Mouse (Mus musculus) cerebellum, adult 2 months (tissue): ENCODE data around the gene Gm10401. TPM values are rescaled to one million over a fixed set of nuclear protein-coding genes. Genes with fewer than 3 reads are reported as not detected.

ENCODE experiments used
- DNase-seq, 2 experiments: peaks; one replicate each; pipeline ENCODE4 v3.0.0; 2021
- H3K27ac ChIP-seq: fragments of 200-500 bp; 2 replicates; pipeline ENCODE4 v1.5.1; 2012; ENCODE audit warnings: low read length, control low read depth, inconsistent platforms; ENCODE audit not compliant: insufficient read depth
- H3K27me3 ChIP-seq: fragments of 200-500 bp; 2 replicates; pipeline ENCODE4 v1.6.1; 2012; ENCODE audit warnings: inconsistent platforms, mild to moderate bottlenecking, low read length, moderate library complexity; ENCODE audit not compliant: control insufficient read depth, insufficient read depth
- H3K4me1 ChIP-seq: fragments of 200-500 bp; 2 replicates; pipeline ENCODE4 v1.6.1; 2011; ENCODE audit warnings: low read length; ENCODE audit not compliant: control insufficient read depth, insufficient read depth
- H3K4me3 ChIP-seq: fragments of 200-500 bp; replicated peaks from 2 replicates; pipeline ENCODE3; 2011; ENCODE audit warnings: mild to moderate bottlenecking, low read depth, low read length, control low read depth; ENCODE audit not compliant: insufficient read depth
- CTCF ChIP-seq: fragments of 200-500 bp; IDR thresholded peaks from 2 replicates; pipeline ENCODE4 v1.5.1; 2011; ENCODE audit warnings: low read depth, mild to moderate bottlenecking, control low read depth, low read length, moderate library complexity, borderline replicate concordance; ENCODE audit not compliant: insufficient read depth
- POLR2A ChIP-seq: fragments of 200-500 bp; IDR thresholded peaks from 2 replicates; pipeline ENCODE4 v1.6.1; 2011; ENCODE audit warnings: low read length, control low read depth, borderline replicate concordance; ENCODE audit not compliant: insufficient read depth
- WGBS: fragments of 180-500 bp; shearing (Covaris S2); methylation state at CpG from one replicate; pipeline ENCODE4 v1.1.7; 2018; 5-methylcytosine and 5-hydroxymethylcytosine counted together
- polyA plus RNA-seq: library from polyadenylated mRNA; depleted of rRNA; stranded (reverse); fragments of >200 nt; gene quantifications from 2 replicates; pipeline ENCODE4 v1.2.3, GENCODE M21; 2012; rRNA removed

Gene Gm10401
- polyA plus RNA-seq, result not detected in 2 replicates

DNA sequence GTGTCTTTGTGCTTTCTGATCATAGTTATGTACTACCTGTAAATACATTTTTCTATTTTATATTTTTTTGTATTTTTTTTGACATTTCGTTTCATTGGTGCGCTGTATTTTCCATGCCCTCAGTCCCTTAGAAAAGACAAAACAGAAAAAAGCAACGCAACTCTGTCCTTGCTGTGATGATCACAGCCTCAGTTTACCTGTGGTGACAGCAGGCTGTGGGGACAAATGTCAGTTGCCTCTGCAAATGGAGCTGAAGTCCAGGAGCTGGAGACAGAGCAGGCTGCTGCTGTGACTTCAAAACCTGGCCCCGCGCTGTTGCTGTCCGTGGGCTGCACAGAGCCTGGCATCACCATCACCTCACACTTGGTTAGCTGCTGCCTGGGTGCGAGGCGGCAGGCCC, at the start of gene Gm10401:
Gene Gm10401, minus strand, starts transcription at position 101 of the 400 bp plus-strand sequence.
- Histone ChIP-seq H3K4me3 (no peak within 1 kb of the TSS), H3K27ac (no peak within 1 kb of the TSS), H3K27me3 (no peaks in the 10 kb centered on the region), H3K4me1 (no peaks in the 10 kb centered on the region)
- WGBS, result 88% methylated on average over 8 of the region's 8 CpGs
- no peak for DNase-seq
- TF ChIP-seq POLR2A (no peak), CTCF (no peak)

DNA sequence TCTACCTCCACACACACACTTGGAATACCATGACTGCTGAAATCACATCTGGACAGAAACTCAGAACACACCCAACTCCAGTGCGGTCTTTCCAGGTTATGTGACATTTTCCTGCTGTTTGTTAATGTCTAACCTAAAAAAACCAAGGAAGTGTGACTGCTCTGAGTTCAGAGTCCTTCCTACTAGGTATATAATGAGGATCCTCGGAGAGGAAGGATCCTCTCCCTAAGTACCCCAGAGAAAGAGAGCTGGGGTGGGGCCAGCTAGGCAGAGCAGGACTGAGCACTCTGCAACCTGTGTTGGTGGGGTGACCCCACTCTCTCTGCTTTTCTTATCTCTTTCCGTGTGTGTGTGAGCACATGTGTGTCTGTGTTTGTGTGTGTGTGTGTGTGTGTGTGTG, 49.3 kb upstream of the Gm10401 start:
- no peak for DNase-seq
- H3K27me3 ChIP-seq, result no peaks in the 10 kb centered on the region
- H3K27ac ChIP-seq, result no peak overlapping the region
- 90% methylated on average over 3 of the region's 3 CpGs for WGBS
- no peak for TF ChIP-seq CTCF
- TF ChIP-seq POLR2A, result no peak
- H3K4me3 ChIP-seq, result no peak overlapping the region
- peaks cover 15% of the 10 kb centered on the region for H3K4me1 ChIP-seq

DNA sequence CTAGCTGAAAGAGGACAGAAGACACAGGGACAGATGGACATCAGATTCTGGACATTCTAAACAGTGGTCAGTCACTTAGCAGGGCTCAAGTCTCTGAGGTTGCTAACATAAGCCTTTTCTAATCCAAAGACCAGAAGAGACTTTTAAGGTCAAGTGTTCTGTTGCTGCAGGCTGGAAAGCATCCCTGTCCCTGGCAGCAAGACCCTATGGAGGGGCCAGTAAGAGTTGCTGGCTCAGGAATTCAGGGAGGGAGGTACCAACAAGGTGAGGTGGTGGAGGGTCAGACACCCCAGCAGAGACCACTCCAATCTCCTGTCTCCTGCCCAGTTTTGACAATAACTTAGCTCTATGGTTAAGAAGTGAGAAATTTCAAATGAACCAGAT, 48.6 kb upstream of the Gm10401 start:
- no peak overlapping the region for H3K4me3 ChIP-seq
- no peak for DNase-seq
- TF ChIP-seq POLR2A (no peak), CTCF (no peak)
- H3K27me3 ChIP-seq, result no peaks in the 10 kb centered on the region
- H3K4me1 ChIP-seq, result peaks cover 15% of the 10 kb centered on the region
- no peak overlapping the region for H3K27ac ChIP-seq

DNA sequence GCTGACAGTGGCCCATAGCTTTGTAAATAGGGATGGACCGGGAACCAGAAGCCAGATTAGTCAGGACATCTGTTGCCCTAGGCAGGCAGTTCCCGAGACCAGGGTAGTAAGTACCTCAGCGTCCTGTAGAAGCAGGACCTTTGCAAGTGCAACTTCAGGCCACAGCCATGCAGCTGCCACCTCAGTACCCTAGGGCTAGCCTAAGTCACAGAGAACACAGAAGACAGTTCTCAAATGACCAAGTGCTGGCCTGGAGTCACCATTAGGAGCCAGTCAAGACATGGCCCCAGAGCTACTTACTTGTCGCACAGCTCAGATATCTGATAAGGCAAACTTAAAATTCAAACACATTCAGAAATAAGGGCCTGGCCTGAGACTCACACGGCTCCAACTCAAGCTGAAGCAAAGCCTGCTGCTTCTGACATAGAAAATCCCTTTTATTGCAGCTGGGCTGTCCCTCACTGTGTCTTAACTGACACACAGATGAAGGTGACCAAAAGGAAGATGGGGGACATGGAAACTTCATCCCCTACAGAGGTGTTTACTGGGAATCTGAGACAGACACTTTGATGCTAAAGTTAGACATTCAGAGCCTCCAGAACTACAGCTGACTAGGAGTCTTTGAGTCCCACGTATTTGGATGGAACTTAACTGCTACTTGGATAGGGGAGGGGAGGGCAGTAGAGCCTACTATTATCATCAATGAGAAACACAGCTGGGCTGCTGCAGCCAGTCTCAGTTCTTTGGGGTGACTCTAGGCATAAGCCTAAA, 48.1 kb upstream of the Gm10401 start:
- H3K27me3 ChIP-seq, result no peaks in the 10 kb centered on the region
- peaks cover 15% of the 10 kb centered on the region for H3K4me1 ChIP-seq
- 82% methylated on average over 6 of the region's 6 CpGs for WGBS
- DNase-seq, result no peak
- H3K27ac ChIP-seq, result no peak overlapping the region
- no peak overlapping the region for H3K4me3 ChIP-seq
- TF ChIP-seq POLR2A, result no peak
- TF ChIP-seq CTCF, result no peak

DNA sequence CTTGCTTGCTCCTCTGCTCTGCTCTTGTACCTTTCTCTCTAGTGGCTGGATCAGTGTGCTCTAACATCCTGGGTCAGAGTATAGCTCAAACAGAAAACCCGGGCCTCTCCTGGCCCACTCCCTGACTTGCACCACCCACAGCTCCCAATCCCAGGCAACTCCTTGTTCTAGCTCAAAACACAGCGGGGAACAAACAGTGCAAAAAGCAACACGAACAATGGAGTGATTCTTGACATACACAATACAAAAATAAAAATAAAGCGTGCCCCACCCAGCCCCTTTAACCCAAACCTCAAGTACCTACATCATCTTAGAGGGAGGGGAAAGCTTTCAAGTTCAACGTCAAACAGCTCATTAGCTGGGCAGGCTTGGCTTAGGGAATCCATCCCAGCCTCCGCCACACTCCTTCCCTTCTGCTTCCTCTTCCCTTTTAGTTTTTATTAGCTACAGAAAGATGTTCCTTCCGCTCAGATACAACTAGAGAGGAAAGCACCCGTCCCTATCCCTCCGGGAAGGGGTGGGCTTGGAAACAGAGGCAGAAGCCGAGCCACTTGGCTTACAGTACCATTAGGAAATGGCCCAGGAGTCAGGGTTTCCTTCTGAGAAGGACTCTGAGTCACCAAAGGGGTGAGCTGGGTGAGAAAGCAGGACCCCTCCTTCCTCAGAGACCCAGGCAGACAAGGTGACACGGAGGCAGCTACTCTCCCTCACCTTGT, 47.3 kb upstream of the Gm10401 start:
- H3K27ac ChIP-seq, result no peak overlapping the region
- 71% methylated on average over 11 of the region's 11 CpGs for WGBS

DNA sequence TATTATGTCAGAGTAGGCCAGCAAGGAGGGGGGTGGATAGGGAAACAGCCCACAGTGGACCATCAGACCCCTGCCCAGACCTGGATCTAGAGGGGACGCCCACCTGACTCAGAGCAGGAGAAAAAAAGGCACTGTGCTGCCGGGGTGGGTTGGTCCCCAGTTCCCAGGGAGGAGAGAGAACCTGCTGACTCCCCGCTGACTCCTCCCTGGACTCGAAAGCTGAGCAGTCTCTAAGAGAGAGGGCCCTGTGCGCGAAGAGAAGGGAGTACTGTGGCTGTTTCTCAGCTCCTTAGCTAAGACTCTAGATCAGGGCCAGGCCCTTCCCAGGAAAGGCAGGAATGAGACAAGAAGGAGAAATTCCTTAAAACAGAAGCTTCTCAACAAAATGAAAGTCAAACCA, 46.4 kb upstream of the Gm10401 start:
- DNase-seq, result no peak
- peaks cover 15% of the 10 kb centered on the region for H3K4me1 ChIP-seq
- H3K27ac ChIP-seq, result no peak overlapping the region
- TF ChIP-seq POLR2A, result no peak
- no peak for TF ChIP-seq CTCF
- WGBS, result 75% methylated on average over 6 of the region's 6 CpGs
- no peak overlapping the region for H3K4me3 ChIP-seq
- no peaks in the 10 kb centered on the region for H3K27me3 ChIP-seq

More for the DNA sequence above, 47.3 kb upstream of the Gm10401 start:
- H3K27me3 ChIP-seq, result no peaks in the 10 kb centered on the region
- TF ChIP-seq CTCF (no peak), POLR2A (no peak)
- H3K4me1 ChIP-seq, result peaks cover 15% of the 10 kb centered on the region
- H3K4me3 ChIP-seq, result no peak overlapping the region
- DNase-seq, result no peak

DNA sequence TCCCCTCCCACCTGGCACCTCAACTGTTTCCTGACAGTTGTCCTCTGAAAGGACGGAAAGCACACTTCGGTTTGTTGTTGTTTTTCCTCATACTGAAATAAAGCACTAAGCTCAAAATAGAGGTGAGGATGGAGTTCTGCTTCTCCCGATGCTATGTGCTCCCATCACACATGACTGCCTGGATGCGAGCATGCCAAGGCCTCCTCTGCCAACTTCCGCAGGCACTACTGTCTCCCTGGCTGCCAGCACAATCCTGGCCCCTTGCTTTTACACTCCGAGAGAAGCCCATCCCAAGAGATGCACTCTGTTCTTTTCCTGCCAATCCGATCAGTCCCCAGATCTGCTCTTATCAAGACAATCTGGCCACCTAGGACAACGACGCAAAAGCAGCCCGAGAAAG, 45.5 kb upstream of the Gm10401 start:
- peaks cover 15% of the 10 kb centered on the region for H3K4me1 ChIP-seq
- H3K27me3 ChIP-seq, result no peaks in the 10 kb centered on the region
- TF ChIP-seq POLR2A (no peak), CTCF (no peak)
- 8% methylated on average over 10 of the region's 10 CpGs for WGBS
- peak; percentile 53 to 58 for DNase-seq
- peak overlapping the region; percentile 4; the same call in 1 of the 2 replicates for H3K27ac ChIP-seq
- H3K4me3 ChIP-seq, result no peak overlapping the region
